Mouse (Mus musculus) lung, adult 2 months (tissue): ENCODE data around the gene Aanat. TPM values are rescaled to one million over a fixed set of nuclear protein-coding genes. Genes with fewer than 3 reads are reported as not detected.

ENCODE experiments used
- DNase-seq: peaks from one replicate; pipeline ENCODE4 v3.0.0; 2022
- H3K4me1 ChIP-seq: fragments of 200-500 bp; 2 replicates; pipeline ENCODE4 v1.6.1; 2011; ENCODE audit warnings: low read length; ENCODE audit not compliant: control insufficient read depth, insufficient read depth
- H3K4me3 ChIP-seq: fragments of 200-500 bp; replicated peaks from 2 replicates; pipeline ENCODE3; 2011; ENCODE audit warnings: low read depth, mild to moderate bottlenecking, control low read depth, low read length; ENCODE audit errors: extremely low read depth
- CTCF ChIP-seq: fragments of 200-500 bp; IDR thresholded peaks from 2 replicates; pipeline ENCODE4 v1.5.1; 2011; ENCODE audit warnings: mild to moderate bottlenecking, low read length, control low read depth; ENCODE audit not compliant: insufficient read depth
- POLR2A ChIP-seq: fragments of 200-500 bp; IDR thresholded peaks from 2 replicates; pipeline ENCODE4 v1.6.1; 2011; ENCODE audit warnings: low read depth, mild to moderate bottlenecking, control low read depth, low read length, borderline replicate concordance; ENCODE audit errors: extremely low read depth
- WGBS: fragments of 180-500 bp; shearing (Covaris S2); methylation state at CpG from one replicate; pipeline ENCODE4 v1.1.7; 2018; 5-methylcytosine and 5-hydroxymethylcytosine counted together
- polyA plus RNA-seq: library from polyadenylated mRNA; depleted of rRNA; stranded (reverse); fragments of >200 nt; gene quantifications from 2 replicates; pipeline ENCODE4 v1.2.3, GENCODE M21; 2012

The Aanat gene
- polyA plus RNA-seq, 1 experiment = not detected

- Histone ChIP-seq H3K4me1 (no peaks in the 10 kb centered on the region), H3K4me3 (no peak overlapping the region)
- WGBS = 29% methylated on average over 23 of the region's 23 CpGs
- peak; percentile 78 for DNase-seq
- TF ChIP-seq POLR2A = no peak
- peak; percentile 92 for TF ChIP-seq CTCF
Observed at GRCm38 (mm10) chr11:116586801-116587631, 784 bp downstream of the Aanat start.

- 19% methylated on average over 14 of the region's 14 CpGs for WGBS
- TF ChIP-seq POLR2A (no peak), CTCF (no peak)
- Histone ChIP-seq H3K4me3 (no peak overlapping the region), H3K4me1 (no peaks in the 10 kb centered on the region)
- no peak for DNase-seq
Observed at GRCm38 (mm10) chr11:116589020-116589531, 2.8 kb downstream of the Aanat start.

GRCm38 (mm10) chr11:116589574-116589973 is 3.3 kb downstream of the Aanat start:
- DNase-seq = no peak
- Histone ChIP-seq H3K4me1 (no peaks in the 10 kb centered on the region), H3K4me3 (no peak overlapping the region)
- 48% methylated on average over 8 of the region's 8 CpGs for WGBS
- TF ChIP-seq POLR2A (no peak), CTCF (no peak)

DNA sequence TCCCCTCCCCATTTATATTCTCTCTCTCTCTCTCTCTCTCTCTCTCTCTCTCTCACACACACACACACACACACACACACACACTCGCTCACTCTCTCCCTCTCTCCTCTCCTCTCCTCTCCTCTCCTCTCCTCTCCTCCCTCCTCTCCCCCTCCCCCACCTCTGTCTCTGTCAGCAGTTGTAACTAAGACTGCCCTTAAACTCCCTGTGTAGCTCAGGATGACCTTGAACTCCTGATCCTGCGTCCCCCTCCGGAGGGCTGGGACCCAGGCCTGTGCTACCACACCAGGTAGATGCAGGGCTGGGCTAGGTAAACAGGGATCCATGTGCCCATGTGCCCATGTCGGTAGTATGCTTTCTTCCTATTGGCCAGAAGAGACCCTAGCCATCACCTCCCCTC is 5.4 kb downstream of the Aanat start:
- no peak for DNase-seq
- Histone ChIP-seq H3K4me3 (no peak overlapping the region), H3K4me1 (no peaks in the 10 kb centered on the region)
- WGBS = 80% methylated on average over 4 of the region's 4 CpGs
- TF ChIP-seq CTCF (no peak), POLR2A (no peak)

DNA sequence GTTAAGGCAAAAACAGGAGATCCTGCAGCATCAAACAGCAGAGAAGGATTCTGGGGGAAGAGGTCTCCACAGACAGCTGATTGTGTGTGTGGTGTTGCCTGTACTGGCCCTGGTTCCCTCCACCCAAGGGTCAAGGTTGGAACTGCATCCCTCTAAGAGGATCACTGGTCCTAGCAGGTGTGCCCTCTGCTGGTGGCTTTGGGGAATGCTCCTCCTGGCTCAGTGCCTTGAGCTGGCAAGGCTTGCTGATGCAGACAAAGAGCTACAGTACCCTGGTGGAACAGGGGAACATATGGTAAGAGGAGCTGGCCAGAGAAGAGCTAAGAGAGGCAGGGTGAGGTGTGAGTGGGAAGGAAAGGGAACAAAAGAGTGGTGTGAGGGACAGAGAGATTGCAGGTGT is 6.2 kb downstream of the Aanat start:
- Histone ChIP-seq H3K4me3 (no peak overlapping the region), H3K4me1 (no peaks in the 10 kb centered on the region)
- no peak for TF ChIP-seq POLR2A
- peak; percentile 100 for TF ChIP-seq CTCF
- DNase-seq = peak; percentile 97

- no peak for DNase-seq
- Histone ChIP-seq H3K4me1 (no peaks in the 10 kb centered on the region), H3K4me3 (no peak overlapping the region)
- WGBS = 89% methylated on average over 4 of the region's 4 CpGs
- TF ChIP-seq CTCF (no peak), POLR2A (no peak)
Observed at GRCm38 (mm10) chr11:116593345-116593744, 7.1 kb downstream of the Aanat start.

- DNase-seq = no peak
- Histone ChIP-seq H3K4me3 (no peak overlapping the region), H3K4me1 (no peaks in the 10 kb centered on the region)
- TF ChIP-seq POLR2A (no peak), CTCF (no peak)
- 89% methylated on average over 19 of the region's 19 CpGs for WGBS
Observed at GRCm38 (mm10) chr11:116596766-116597165, 10.5 kb downstream of the Aanat start.

- no peak for TF ChIP-seq CTCF
- no peak for TF ChIP-seq POLR2A
- 85% methylated on average over 8 of the region's 8 CpGs for WGBS
- H3K4me3 ChIP-seq = no peak overlapping the region
- no peaks in the 10 kb centered on the region for H3K4me1 ChIP-seq
- DNase-seq = no peak
Observed at GRCm38 (mm10) chr11:116598193-116598592, 12.0 kb downstream of the Aanat start.

DNA sequence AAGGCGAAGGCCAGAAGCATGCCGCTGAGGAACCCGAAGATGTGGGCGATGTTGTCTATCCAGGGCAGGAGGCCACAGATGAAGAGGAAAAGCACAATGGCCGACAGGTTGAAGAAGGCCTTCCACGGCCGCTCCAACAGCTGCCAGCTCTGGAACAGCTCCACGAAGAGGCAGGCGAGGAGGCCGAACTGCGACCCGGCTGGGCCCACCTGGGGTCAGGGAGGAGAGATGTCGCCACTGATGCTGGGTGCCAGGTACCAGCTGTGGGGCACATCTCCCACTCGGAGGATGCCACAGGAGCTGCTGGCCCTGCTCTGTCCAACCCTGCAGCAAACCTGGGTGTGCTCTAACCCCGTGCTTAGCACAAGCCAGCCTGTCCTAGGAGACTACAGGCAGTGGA is 13.0 kb downstream of the Aanat start:
- Histone ChIP-seq H3K4me1 (no peaks in the 10 kb centered on the region), H3K4me3 (no peak overlapping the region)
- 90% methylated on average over 15 of the region's 15 CpGs for WGBS
- no peak for DNase-seq
- TF ChIP-seq CTCF = no peak
- no peak for TF ChIP-seq POLR2A

- WGBS = 90% methylated on average over 8 of the region's 8 CpGs
- TF ChIP-seq CTCF (no peak), POLR2A (no peak)
- DNase-seq = no peak
- Histone ChIP-seq H3K4me3 (no peak overlapping the region), H3K4me1 (no peaks in the 10 kb centered on the region)
Observed at GRCm38 (mm10) chr11:116601166-116601565, 14.9 kb downstream of the Aanat start.
